Mouse (Mus musculus): Measurements from ENCODE around the gene Dclk1. TPM values are rescaled to one million over a fixed set of nuclear protein-coding genes. Genes with fewer than 3 reads are reported as not detected.

The Dclk1 gene
- polyA plus RNA-seq (2012; ENCODE audit: low replicate concordance): 0.36 and 0.99 TPM in 2 replicates

GRCm38 (mm10) chr3:55241730-55242421 lies at the start of gene Dclk1:
TSS of gene Dclk1 (plus strand) at chr3:55242364.

GRCm38 (mm10) chr3:55472110-55472509 lies 229.9 kb downstream of the Dclk1 start, which contains the start of gene Gm21954:
TSS of gene Gm21954 (minus strand) at chr3:55472210.

Other genes with a start within 250 kb of the Dclk1 start
- gene Ccna1, start 186.9 kb upstream of the Dclk1 start, polyA plus RNA-seq (2012; ENCODE audit: low replicate concordance): 0.26 TPM in 1 of 2 replicates, not detected in the other
- gene Spg20, start 130.3 kb upstream of the Dclk1 start, polyA plus RNA-seq (2012; ENCODE audit: low replicate concordance): 8.9 and 9.8 TPM in 2 replicates
- not detected in 2 replicates for gene Ccdc169, start 105.0 kb upstream of the Dclk1 start, polyA plus RNA-seq (2012; ENCODE audit: low replicate concordance)
- gene Sohlh2, start 60.3 kb upstream of the Dclk1 start, polyA plus RNA-seq (2012; ENCODE audit: low replicate concordance): not detected in 2 replicates
- gene Gm21954, start 229.8 kb downstream of the Dclk1 start, polyA plus RNA-seq (2012; ENCODE audit: low replicate concordance): not detected in 2 replicates